Mouse (Mus musculus) MEL (cell line): ENCODE measurements around the gene Rab13. TPM values are rescaled to one million over a fixed set of nuclear protein-coding genes. Genes with fewer than 3 reads are reported as not detected.

Source experiments
- DNase-seq: peaks from one replicate; pipeline ENCODE4 v3.0.0; 2011; ENCODE audit warnings: low read depth, low spot score
- H3K27ac ChIP-seq: 2 replicates; pipeline ENCODE4 v1.5.1; 2012; ENCODE audit warnings: low read depth, mild to moderate bottlenecking, control low read depth, low read length, moderate library complexity; ENCODE audit not compliant: control insufficient read depth
- H3K27me3 ChIP-seq, 2 experiments: fragments of 150-350 bp in 1 of 2; sonication (generic) in 1 of 2; 2 replicates each; pipeline ENCODE4 v1.6.1; 2012; ENCODE audit warnings: low read length in 2 of 2, mild to moderate bottlenecking in 2 of 2, improper control_type of control experiment in 1 of 2, moderate library complexity in 1 of 2; ENCODE audit not compliant: insufficient read depth in 2 of 2, control insufficient read depth in 1 of 2
- H3K36me3 ChIP-seq, 2 experiments: 2 replicates each; pipeline ENCODE4 v1.6.1; 2012 to 2014; ENCODE audit warnings: low read length in 2 of 2, improper control_type of control experiment in 1 of 2, inconsistent platforms in 1 of 2, mild to moderate bottlenecking in 1 of 2; ENCODE audit not compliant: insufficient read depth in 2 of 2, control insufficient read depth in 1 of 2
- H3K4me1 ChIP-seq, 2 experiments: fragments of 150-350 bp in 1 of 2; sonication (generic) in 1 of 2; 2 replicates each; pipeline ENCODE4 v1.6.1; 2012; ENCODE audit warnings: low read length in 2 of 2, improper control_type of control experiment in 1 of 2, mild to moderate bottlenecking in 1 of 2; ENCODE audit not compliant: insufficient read depth in 2 of 2, control insufficient read depth in 1 of 2
- H3K4me3 ChIP-seq, 2 experiments: fragments of 150-350 bp in 1 of 2; sonication (generic) in 1 of 2; 2 replicates each; pipeline ENCODE4 v1.5.1; 2012; ENCODE audit warnings: low read depth in 2 of 2, low read length in 2 of 2, mild to moderate bottlenecking in 2 of 2, moderate library complexity in 2 of 2, control low read depth in 1 of 2, improper control_type of control experiment in 1 of 2; ENCODE audit not compliant: control insufficient read depth in 1 of 2, insufficient read depth in 1 of 2
- H3K79me2 ChIP-seq: 2 replicates; pipeline ENCODE4 v1.6.1; 2012; ENCODE audit warnings: mild to moderate bottlenecking, low read length, moderate library complexity; ENCODE audit not compliant: control insufficient read depth, poor library complexity, insufficient read depth
- H3K9ac ChIP-seq: 2 replicates; pipeline ENCODE4 v1.6.1; 2012; ENCODE audit warnings: low read depth, mild to moderate bottlenecking, control low read depth, low read length, moderate library complexity; ENCODE audit not compliant: control insufficient read depth, poor library complexity, severe bottlenecking
- H3K9me3 ChIP-seq: fragments of 150-350 bp; sonication (generic); replicated peaks from 2 replicates; pipeline ENCODE4 v1.6.1; 2012; ENCODE audit warnings: mild to moderate bottlenecking, low read length, improper control_type of control experiment, moderate library complexity; ENCODE audit not compliant: insufficient read depth
- E2F4 ChIP-seq: IDR thresholded peaks from 2 replicates; pipeline ENCODE4 v1.6.1; 2011; ENCODE audit warnings: low read depth, low read length, improper control_type of control experiment, borderline replicate concordance
- ELF1 ChIP-seq: IDR thresholded peaks from 2 replicates; pipeline ENCODE4 v1.6.1; 2014; ENCODE audit warnings: low read depth, mild to moderate bottlenecking, inconsistent platforms, low read length, improper control_type of control experiment, moderate library complexity
- EP300 ChIP-seq, 2 experiments: IDR thresholded peaks; 2 replicates each; pipeline ENCODE4 v1.6.1; 2011; ENCODE audit warnings: improper control_type of control experiment in 2 of 2, low read length in 2 of 2, low read depth in 1 of 2, mild to moderate bottlenecking in 1 of 2
- HCFC1 ChIP-seq: IDR thresholded peaks from 2 replicates; pipeline ENCODE4 v1.6.1; 2012; ENCODE audit warnings: low read depth, mild to moderate bottlenecking, inconsistent platforms, low read length, improper control_type of control experiment, moderate library complexity
- JUND ChIP-seq: IDR thresholded peaks from 2 replicates; pipeline ENCODE4 v1.6.1; 2011; ENCODE audit warnings: low read depth, mild to moderate bottlenecking, improper control_type of control experiment, low read length
- KAT2A ChIP-seq: conservative IDR thresholded peaks from 2 replicates; pipeline ENCODE4 v1.6.1; 2012; ENCODE audit warnings: low read depth, low read length, improper control_type of control experiment, inconsistent platforms
- MAX ChIP-seq: IDR thresholded peaks from 2 replicates; pipeline ENCODE4 v1.6.1; 2011; ENCODE audit warnings: low read length, improper control_type of control experiment
- MAZ ChIP-seq: IDR thresholded peaks from 2 replicates; pipeline ENCODE4 v1.6.1; 2012; ENCODE audit warnings: low read depth, mild to moderate bottlenecking, inconsistent platforms, low read length, improper control_type of control experiment
- MEF2A ChIP-seq: IDR thresholded peaks from 2 replicates; pipeline ENCODE4 v1.6.1; 2014; ENCODE audit warnings: low read depth, mild to moderate bottlenecking, inconsistent platforms, low read length, improper control_type of control experiment; ENCODE audit not compliant: poor library complexity, insufficient replicate concordance, severe bottlenecking; ENCODE audit errors: extremely low read depth
- MXI1 ChIP-seq: IDR thresholded peaks from 2 replicates; pipeline ENCODE4 v1.6.1; 2011; ENCODE audit warnings: mild to moderate bottlenecking, low read depth, low read length, improper control_type of control experiment
- MYB ChIP-seq: IDR thresholded peaks from 2 replicates; pipeline ENCODE4 v1.6.1; 2011; ENCODE audit warnings: mild to moderate bottlenecking, low read depth, low read length, improper control_type of control experiment
- MYC ChIP-seq: IDR thresholded peaks from 2 replicates; pipeline ENCODE4 v1.6.1; 2011; ENCODE audit warnings: low read depth, mild to moderate bottlenecking, low read length, improper control_type of control experiment, moderate library complexity
- NRF1 ChIP-seq: IDR thresholded peaks from 2 replicates; pipeline ENCODE4 v1.6.1; 2014; ENCODE audit warnings: low read depth, mild to moderate bottlenecking, inconsistent platforms, low read length, improper control_type of control experiment, moderate library complexity; ENCODE audit not compliant: poor library complexity, insufficient read depth, severe bottlenecking
- POLR2AphosphoS2 ChIP-seq: IDR thresholded peaks from 2 replicates; pipeline ENCODE4 v1.6.1; 2011; ENCODE audit warnings: low read length, improper control_type of control experiment
- SIN3A ChIP-seq: IDR thresholded peaks from 2 replicates; pipeline ENCODE4 v1.6.1; 2012; ENCODE audit warnings: low read length, improper control_type of control experiment, inconsistent platforms
- SMC3 ChIP-seq: IDR thresholded peaks from 2 replicates; pipeline ENCODE4 v1.6.1; 2011; ENCODE audit warnings: low read depth, low read length, improper control_type of control experiment
- TAL1 ChIP-seq: IDR thresholded peaks from 2 replicates; pipeline ENCODE4 v1.6.1; 2012; ENCODE audit warnings: mild to moderate bottlenecking, inconsistent platforms, low read length, moderate library complexity, mixed read lengths
- TBP ChIP-seq: IDR thresholded peaks from 2 replicates; pipeline ENCODE4 v1.8.0; 2011; ENCODE audit warnings: low read depth, low read length, improper control_type of control experiment
- USF1 ChIP-seq: IDR thresholded peaks from 2 replicates; pipeline ENCODE4 v1.6.1; 2014; ENCODE audit warnings: low read depth, mild to moderate bottlenecking, inconsistent platforms, low read length, improper control_type of control experiment, moderate library complexity
- ZKSCAN1 ChIP-seq: IDR thresholded peaks from 2 replicates; pipeline ENCODE4 v1.6.1; 2012; ENCODE audit warnings: low read depth, mild to moderate bottlenecking, inconsistent platforms, low read length, improper control_type of control experiment, moderate library complexity
- polyA plus RNA-seq, 2 experiments: library from polyadenylated mRNA; stranded (reverse) in 1 of 2; unstranded in 1 of 2; fragments of >175 nt in 1 of 2; fragments of >200 nt in 1 of 2; gene quantifications; 2 replicates each; pipeline versions ENCODE4 v1.2.1 to v1.2.4; 2012; ENCODE audit warnings: low replicate concordance in 2 of 2, low read depth in 1 of 2; ENCODE audit not compliant: insufficient read length in 2 of 2, insufficient read depth in 1 of 2, missing spikeins in 1 of 2
- total RNA-seq: library from RNA; depleted of rRNA; stranded (reverse); fragments of 300-350 nt; gene quantifications from 2 replicates; pipeline ENCODE4 v1.2.3, GENCODE M21; 2012

Gene Rab13
- total and polyA plus RNA-seq, 3 experiments: 5.1 to 7.7 TPM; not detected in 1

GRCm38 (mm10) chr3:90220088-90220487 is 6.6 kb downstream of the Rab13 start (continued):
- no peak; the same call in 1 of the 2 replicates for TF ChIP-seq JUND
- no peak for TF ChIP-seq POLR2AphosphoS2
- no peak for TF ChIP-seq ZKSCAN1
- no peak for TF ChIP-seq E2F4
- TF ChIP-seq MYC: peak; percentile 71; the same call in 1 of the 2 replicates
- TF ChIP-seq MAX: peak; percentile 54; the same call in 1 of the 2 replicates
- TF ChIP-seq SMC3: peak; percentile 92
- TF ChIP-seq SIN3A: peak; percentile 89
- TF ChIP-seq MEF2A: no peak
- peak; percentile 65 for TF ChIP-seq TBP
- no peak for TF ChIP-seq TAL1
- TF ChIP-seq MYB: no peak
- no peak for TF ChIP-seq NRF1
- TF ChIP-seq MAZ: no peak; the same call in 1 of the 2 replicates
- TF ChIP-seq MXI1: peak; percentile 69
- TF ChIP-seq USF1: no peak
- 0 out of 2 replicates have a peak, but pooled peaks have one; percentile 12 for TF ChIP-seq ELF1
- TF ChIP-seq HCFC1: peak; percentile 63; the same call in 1 of the 2 replicates
- TF ChIP-seq KAT2A: no peak

DNA sequence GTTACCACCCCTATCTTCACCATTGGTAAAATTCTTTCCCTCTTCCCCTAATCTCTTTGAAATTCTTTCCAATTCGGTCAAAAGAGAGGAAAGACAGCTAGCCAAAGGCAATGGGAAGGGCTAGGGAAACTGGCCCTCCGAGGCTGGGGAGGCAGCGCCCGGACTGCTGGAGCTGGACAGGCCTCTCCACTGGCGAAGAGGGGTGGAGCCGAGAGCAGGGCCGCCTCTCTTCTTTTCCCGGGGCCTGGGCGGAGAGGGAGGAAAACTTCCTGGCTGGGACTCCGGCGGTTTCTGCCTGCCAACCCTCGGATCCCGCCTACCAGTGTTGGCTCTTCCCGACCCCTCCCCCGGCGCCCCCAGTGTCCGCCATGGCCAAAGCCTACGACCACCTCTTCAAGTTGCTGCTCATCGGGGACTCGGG is 7.0 kb downstream of the Rab13 start:
- H3K36me3 ChIP-seq: peaks cover 0 to 18% of the 10 kb centered on the region in 2 experiments; a peak in 2 of 4 replicates
- H3K4me3 ChIP-seq: peak overlapping the region; percentile 72 to 93
- no peaks in the 10 kb centered on the region for H3K79me2 ChIP-seq
- TF ChIP-seq SIN3A (0 out of 2 replicates have a peak, but pooled peaks have one; percentile 21), JUND (no peak), EP300 (IDR thresholded peaks at IDR 0.05; ENCODE audit: low read depth in 1 of 2, low read length in 2 of 2) (0 out of 4 replicates have a peak, but pooled peaks of 1 of the 2 experiments have one; percentile 0)
- TF ChIP-seq, all 39 proteins: peak for 2
- Histone ChIP-seq H3K9ac (peak overlapping the region; percentile 76), H3K9me3 (no peaks in the 10 kb centered on the region), H3K4me1 (peaks cover 21 to 22% of the 10 kb centered on the region in 2 experiments), H3K27ac (peak overlapping the region; percentile 19), H3K27me3 (no peaks in the 10 kb centered on the region)
- DNase-seq: peak; percentile 58
